Mouse (Mus musculus) kidney, adult 8-10 months (tissue): ENCODE measurements around the gene Serpinb1b.

ENCODE experiments used
- DNase-seq, 2 experiments: peaks; one replicate each; pipeline ENCODE4 v3.0.0; 2022

Gene Serpinb1b

DNA sequence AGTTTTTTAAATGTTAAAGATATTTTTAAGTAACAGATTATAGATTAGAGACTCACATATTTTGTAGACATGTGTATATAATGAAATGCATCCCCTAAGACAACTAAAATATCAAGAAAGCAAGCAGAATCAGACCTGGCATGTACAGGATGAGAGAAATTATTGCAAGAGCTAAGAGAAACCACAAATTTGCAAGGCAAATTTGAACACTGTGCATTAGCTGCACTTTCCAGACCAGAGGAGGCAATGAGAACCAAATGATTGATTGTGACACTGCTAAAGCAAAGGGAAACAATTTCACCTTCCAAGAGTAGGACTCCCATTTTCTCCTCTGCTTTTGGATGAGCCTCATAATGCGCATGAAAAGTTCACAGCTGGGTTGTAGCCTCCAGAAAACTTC is 17.2 kb downstream of the Serpinb1b start:
- DNase-seq, result no peak

DNA sequence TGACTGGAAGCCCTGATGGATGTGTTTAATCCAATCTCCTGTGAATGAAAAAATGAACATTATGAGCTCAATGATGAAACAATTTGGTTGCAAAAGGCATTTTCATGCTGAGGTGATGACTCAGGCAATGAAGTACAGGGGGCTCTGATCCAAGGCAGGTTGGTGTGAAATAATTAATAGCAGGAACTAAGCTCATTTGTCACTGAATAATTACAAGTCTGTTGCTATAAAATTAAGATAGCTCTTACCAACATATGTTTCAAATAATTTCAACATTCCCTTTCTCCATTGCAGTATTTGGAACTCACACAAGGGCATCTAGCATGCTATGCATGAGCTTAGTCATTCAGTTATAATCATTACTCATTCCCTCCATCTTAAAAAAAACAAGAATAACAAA is 27.3 kb downstream of the Serpinb1b start:
- no peak for DNase-seq

DNA sequence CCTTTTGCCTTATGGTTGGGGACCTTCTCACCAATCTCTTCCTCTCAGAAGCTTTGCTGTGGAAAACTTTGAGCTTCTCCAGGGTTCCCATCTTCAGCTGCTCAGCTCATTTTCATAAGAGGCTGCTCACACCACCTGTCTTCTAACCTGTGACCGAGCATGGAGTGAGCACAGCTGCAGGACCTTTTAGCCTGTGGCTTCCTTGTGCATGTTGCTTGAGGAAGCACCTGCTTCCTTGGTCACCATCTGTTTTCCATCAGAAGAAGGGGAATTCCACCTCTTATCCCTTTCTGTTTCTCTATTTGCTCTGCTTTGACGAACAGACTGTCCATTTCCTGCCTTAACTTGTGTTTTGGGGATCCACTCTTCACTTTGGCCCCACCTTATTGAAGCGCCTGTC is 34.7 kb downstream of the Serpinb1b start:
- no peak for DNase-seq

DNA sequence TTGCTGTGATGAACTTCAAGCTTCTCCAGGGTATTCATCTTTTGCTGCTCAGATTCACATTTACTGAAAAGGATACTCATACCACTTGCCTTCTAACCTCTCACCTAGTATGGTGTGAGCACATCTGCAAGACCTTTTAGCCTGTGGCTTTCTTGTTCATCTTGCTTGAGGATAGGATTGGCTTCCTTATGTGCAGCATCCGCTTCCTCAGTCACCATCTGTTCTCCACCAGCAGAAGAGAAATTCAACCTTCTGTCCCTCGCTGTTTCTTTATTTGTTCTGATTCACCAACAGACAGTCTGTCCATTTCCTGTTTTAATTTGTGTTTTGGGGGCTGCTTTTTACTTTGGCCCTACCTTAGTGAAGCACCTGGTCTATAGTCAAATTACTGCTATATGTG is 59.3 kb downstream of the Serpinb1b start:
- no peak for DNase-seq

DNA sequence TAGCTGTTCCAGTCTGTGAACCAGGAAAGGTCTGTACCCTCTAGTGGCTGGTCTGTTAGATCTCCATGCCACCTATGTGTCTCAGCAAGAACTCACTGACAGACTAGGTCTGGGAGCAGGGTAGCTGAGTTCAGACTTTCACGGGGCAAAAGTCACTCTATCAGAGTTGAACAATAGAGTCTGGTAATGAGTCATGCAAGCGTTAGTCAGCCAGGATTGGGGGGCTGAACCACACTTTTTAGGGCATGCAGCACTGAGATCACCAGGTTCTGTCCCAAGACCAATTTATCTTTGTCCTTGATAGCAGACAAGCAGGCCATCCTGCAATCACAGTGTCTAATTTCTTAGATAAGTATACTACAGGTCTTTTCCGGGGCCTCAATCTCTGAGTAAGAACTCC is 63.1 kb downstream of the Serpinb1b start:
- DNase-seq, result no peak
